Mouse (Mus musculus) inflammation-experienced regulatory T-cells, adult 6 months (primary cell): Measurements from ENCODE around the gene Rtn1. TPM values are rescaled to one million over a fixed set of nuclear protein-coding genes. Genes with fewer than 3 reads are reported as not detected.

ENCODE experiments used
- ATAC-seq: one replicate; pipeline ENCODE4 v1.8.0; 2017
- polyA plus RNA-seq, 3 experiments: library from polyadenylated mRNA; unstranded; fragments of 100-300 nt; shearing (Covaris generic); gene quantifications; one replicate each; pipeline ENCODE4 v1.2.1; 2017

Gene Rtn1
- polyA plus RNA-seq, 3 experiments from 2014 or later, result 0.18 TPM; not detected in 2

GRCm38 (mm10) chr12:72227731-72228130, 181.1 kb downstream of the Rtn1 start:
- no peak for ATAC-seq

GRCm38 (mm10) chr12:72225371-72225770, 183.5 kb downstream of the Rtn1 start:
- no peak for ATAC-seq

- no peak for ATAC-seq
Measured at GRCm38 (mm10) chr12:72223557-72224102, 185.2 kb downstream of the Rtn1 start.

GRCm38 (mm10) chr12:72213554-72213953, 195.3 kb downstream of the Rtn1 start:
- ATAC-seq, result no peak

GRCm38 (mm10) chr12:72200828-72201227, 208.0 kb downstream of the Rtn1 start:
- ATAC-seq, result no peak

- no peak for ATAC-seq
Measured at GRCm38 (mm10) chr12:72197925-72198486, 210.8 kb downstream of the Rtn1 start.

GRCm38 (mm10) chr12:72197434-72197833, 211.4 kb downstream of the Rtn1 start:
- no peak for ATAC-seq

GRCm38 (mm10) chr12:72184929-72185328, 223.9 kb downstream of the Rtn1 start, which contains the start of gene Ccdc175:
Ccdc175 (minus strand) TSS chr12:72185029.
- no peak for ATAC-seq

- ATAC-seq, result no peak
Measured at GRCm38 (mm10) chr12:72179561-72179960, 229.3 kb downstream of the Rtn1 start.

GRCm38 (mm10) chr12:72178322-72178721, 230.5 kb downstream of the Rtn1 start:
- no peak for ATAC-seq

Other genes with a start within 250 kb of the Rtn1 start
- gene Ccdc175, start 224.0 kb downstream of the Rtn1 start, polyA plus RNA-seq, result under 1 TPM in 2 of 3 experiments, not detected in 1; 0.21 to 0.28 TPM
- not detected for gene Lrrc9, start 32.8 kb upstream of the Rtn1 start, polyA plus RNA-seq
- 1 to 10 TPM; 4.1 to 4.9 (median 4.1) TPM for gene Pcnx4, start 127.3 kb upstream of the Rtn1 start, polyA plus RNA-seq
- gene Gm4756, start 240.6 kb upstream of the Rtn1 start, polyA plus RNA-seq, result under 1 TPM in 1 of 3 experiments, not detected in 2; 0.32 TPM